Mouse (Mus musculus) cortical plate, adult 2 months (tissue): ENCODE data around the gene Asf1b.
"Not testable (repeated sequence)": the region's sequence is repeated elsewhere in the genome, so short reads cannot be mapped to it uniquely, and the experiment has no call there.

Experiments
- CTCF ChIP-seq: fragments of 200-500 bp; IDR thresholded peaks from 2 replicates; pipeline ENCODE4 v1.5.1; 2011; ENCODE audit warnings: mild to moderate bottlenecking, control low read depth, low read length; ENCODE audit not compliant: insufficient read depth; ENCODE audit errors: extremely low read depth
- POLR2A ChIP-seq: fragments of 200-500 bp; IDR thresholded peaks from 2 replicates; pipeline ENCODE4 v1.6.1; 2011; ENCODE audit warnings: mild to moderate bottlenecking, low read length, control low read depth; ENCODE audit not compliant: insufficient read depth; ENCODE audit errors: extremely low read depth

GRCm38 (mm10) chr8:83983222-83983621, 27.9 kb downstream of the Asf1b start:
- TF ChIP-seq CTCF, POLR2A: not testable (repeated sequence)
